Mouse (Mus musculus) layer of hippocampus, postnatal 25 days (tissue): Measurements from ENCODE around the gene Ginm1. TPM values are rescaled to one million over a fixed set of nuclear protein-coding genes. Genes with fewer than 3 reads are reported as not detected.

Experiments
- DNase-seq, 2 experiments: peaks; one replicate each; pipeline ENCODE4 v3.0.0; 2022; ENCODE audit warnings: mixed read lengths in 2 of 2, low spot score in 1 of 2; ENCODE audit errors: extremely low spot score in 1 of 2
- microRNA-seq, 2 experiments: library from miRNA; unstranded; fragments of <30 nt; microRNA quantifications; one replicate each; pipeline ENCODE4 v1.2.0; 2021
- total RNA-seq, 2 experiments: library from RNA; stranded (reverse); gene quantifications; 2 replicates each; pipeline ENCODE4 v1.2.3; 2021

Gene Ginm1
- total RNA-seq, 2 experiments from 2014 or later: 18.8 to 20.6 TPM

DNA sequence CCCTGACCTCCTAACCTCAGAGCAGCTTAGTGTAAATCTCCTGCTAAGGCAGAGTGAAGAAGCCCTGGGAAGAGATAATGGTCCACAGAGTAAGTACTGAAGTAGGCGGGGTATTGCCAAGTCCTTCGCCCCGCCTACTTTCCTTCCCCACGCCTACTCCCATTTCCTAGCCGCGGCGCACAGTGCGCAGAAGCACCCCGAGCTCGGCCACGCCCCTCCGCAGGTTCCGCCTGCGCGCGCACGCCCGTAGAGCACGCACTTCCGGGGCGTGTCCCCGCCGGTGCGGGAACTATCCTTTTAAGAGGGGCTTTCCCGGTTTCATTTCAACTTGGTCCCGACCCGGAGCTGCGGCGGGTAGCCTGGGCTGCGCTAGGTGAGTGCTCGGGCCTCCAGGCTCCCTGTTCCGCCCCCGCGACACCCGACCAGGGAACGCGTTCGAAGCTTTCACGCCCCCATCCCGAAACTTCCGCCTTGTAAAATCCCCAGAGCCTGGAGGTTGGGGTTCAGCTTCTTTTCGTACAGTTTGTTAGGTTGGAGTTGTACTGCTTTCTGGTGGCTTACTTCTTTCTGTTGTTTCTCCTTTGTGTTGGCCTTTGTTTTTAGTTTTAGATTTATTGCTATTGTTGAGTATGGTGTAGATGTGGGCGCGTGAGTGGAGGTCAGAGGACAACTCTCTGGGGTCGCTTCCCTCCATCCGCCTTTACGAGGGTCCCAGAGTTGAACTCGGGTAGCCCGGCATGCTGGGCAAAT lies 66.7 kb downstream of the Ginm1 start, which contains the start of gene Katna1:
Gene Katna1 (plus strand): TSS at position 250 of the 750 bp plus-strand sequence.
- DNase-seq: peak; percentile 77 to 81

Small RNA genes lying within 50 kb of the gene (microRNA-seq; reads per million reads assigned to microRNA genes)
- 0.18 to 0.40 reads per million in 2 experiments for gene Mir5104

Other genes with a start within 250 kb of the Ginm1 start
- gene Lrp11, start 203.0 kb downstream of the Ginm1 start, total RNA-seq: 100 to 1,000 TPM; 190 to 207 TPM
- gene Nup43, start 125.3 kb downstream of the Ginm1 start, total RNA-seq: 1 to 10 TPM; 5.6 to 6.1 TPM
- 100 to 1,000 TPM; 148 to 161 TPM for gene Pcmt1, start 111.7 kb downstream of the Ginm1 start, total RNA-seq
- 10 to 100 TPM; 34.6 to 40.2 TPM for gene Lats1, start 111.6 kb downstream of the Ginm1 start, total RNA-seq
- gene Katna1, start 66.8 kb downstream of the Ginm1 start, total RNA-seq: 10 to 100 TPM; 13.4 to 16.1 TPM
- gene Ppil4, start 67 bp upstream of the Ginm1 start, total RNA-seq: 10 to 100 TPM; 31.9 to 32.1 TPM
- under 1 TPM; 0.10 to 0.12 TPM for gene Zc3h12d, start 39.6 kb upstream of the Ginm1 start, total RNA-seq
- gene Tab2, start 163.4 kb upstream of the Ginm1 start, total RNA-seq: 10 to 100 TPM; 51.9 to 63.3 TPM